Mouse (Mus musculus) ES-CJ7 (cell line): ENCODE data around the gene Rcbtb2.

Experiments used
- DNase-seq: peaks from one replicate; pipeline ENCODE4 v3.0.0; 2011; ENCODE audit warnings: low read depth, low spot score

Rcbtb2 gene

GRCm38 (mm10) chr14:73146721-73147120 is 23.9 kb downstream of the Rcbtb2 start:
- DNase-seq = no peak

- no peak for DNase-seq
Measured at GRCm38 (mm10) chr14:73148125-73148524, 25.3 kb downstream of the Rcbtb2 start.

GRCm38 (mm10) chr14:73161303-73161702 is 38.5 kb downstream of the Rcbtb2 start:
- no peak for DNase-seq

- no peak for DNase-seq
Measured at GRCm38 (mm10) chr14:73162192-73162800, 39.5 kb downstream of the Rcbtb2 start.

GRCm38 (mm10) chr14:73163363-73163998 is 40.6 kb downstream of the Rcbtb2 start:
- no peak for DNase-seq

- DNase-seq = no peak
Measured at GRCm38 (mm10) chr14:73165136-73165535, 42.3 kb downstream of the Rcbtb2 start.

GRCm38 (mm10) chr14:73168605-73169004 is 45.8 kb downstream of the Rcbtb2 start:
- DNase-seq = no peak

- no peak for DNase-seq
Measured at GRCm38 (mm10) chr14:73169926-73170844, 47.3 kb downstream of the Rcbtb2 start.

GRCm38 (mm10) chr14:73172196-73173011 is 49.6 kb downstream of the Rcbtb2 start:
- no peak for DNase-seq

GRCm38 (mm10) chr14:73173662-73174061 is 50.8 kb downstream of the Rcbtb2 start:
- DNase-seq = no peak

- DNase-seq = no peak
Measured at GRCm38 (mm10) chr14:73174091-73174995, 51.5 kb downstream of the Rcbtb2 start.

- DNase-seq = no peak
Measured at GRCm38 (mm10) chr14:73175031-73175430, 52.2 kb downstream of the Rcbtb2 start.

GRCm38 (mm10) chr14:73175814-73176213 is 53.0 kb downstream of the Rcbtb2 start:
- DNase-seq = no peak

GRCm38 (mm10) chr14:73176266-73176665 is 53.4 kb downstream of the Rcbtb2 start:
- DNase-seq = no peak

- no peak for DNase-seq
Measured at GRCm38 (mm10) chr14:73177961-73178360, 55.1 kb downstream of the Rcbtb2 start.

GRCm38 (mm10) chr14:73179221-73179681 is 56.4 kb downstream of the Rcbtb2 start:
- no peak for DNase-seq

GRCm38 (mm10) chr14:73180671-73181070 is 57.8 kb downstream of the Rcbtb2 start:
- no peak for DNase-seq

GRCm38 (mm10) chr14:73181144-73181543 is 58.3 kb downstream of the Rcbtb2 start:
- no peak for DNase-seq

- no peak for DNase-seq
Measured at GRCm38 (mm10) chr14:73186875-73187274, 64.0 kb downstream of the Rcbtb2 start.

GRCm38 (mm10) chr14:73199058-73199457 is 76.2 kb downstream of the Rcbtb2 start:
- DNase-seq = no peak
